Mouse (Mus musculus): ENCODE results near the gene Edem1. TPM values are rescaled to one million over a fixed set of nuclear protein-coding genes. Genes with fewer than 3 reads are reported as not detected.
A peak's percentile ranks its signal among the peaks of the same experiment; 100 is the strongest.
"Not testable (repeated sequence)": the region's sequence is repeated elsewhere in the genome, so short reads cannot be mapped to it uniquely, and the experiment has no call there.

The Edem1 gene
- polyA plus RNA-seq, 1 experiment from 2014 or later: 5.0 TPM

GRCm38 (mm10) chr6:108858583-108858982, 30.1 kb downstream of the Edem1 start:
- no peak overlapping the region for H3K4me2 ChIP-seq (ENCODE audit: low read length)
- ATAC-seq: no peak
- no peaks in the 10 kb centered on the region for H3K27me3 ChIP-seq (replicated peaks; ENCODE audit: control insufficient read depth, insufficient read depth, low read length)
- WGBS: 96% methylated on average over 9 of the region's 9 CpGs
- H3K36me3 ChIP-seq (ENCODE audit: control insufficient read depth, insufficient read depth, low read length): peaks cover 19% of the 10 kb centered on the region
- H3K27ac ChIP-seq (ENCODE audit: low read depth, low read length): no peak overlapping the region
- peaks cover 6% of the 10 kb centered on the region for H3K9me3 ChIP-seq (ENCODE audit: control insufficient read depth, low read length)
- no peak overlapping the region for H3K9ac ChIP-seq (ENCODE audit: low read depth, low read length)
- no peaks in the 10 kb centered on the region for H3K4me1 ChIP-seq (ENCODE audit: control insufficient read depth, insufficient read depth, low read depth, low read length)
- no peak overlapping the region for H3K4me3 ChIP-seq (ENCODE audit: low read length)

- WGBS: 89% methylated on average over 1 of the region's 1 CpGs
- Histone ChIP-seq H3K4me3 (ENCODE audit: low read length) (no peak overlapping the region), H3K27me3 (replicated peaks; ENCODE audit: control insufficient read depth, insufficient read depth, low read length) (no peaks in the 10 kb centered on the region), H3K4me2 (ENCODE audit: low read length) (no peak overlapping the region), H3K36me3 (ENCODE audit: control insufficient read depth, insufficient read depth, low read length) (peaks cover 4% of the 10 kb centered on the region; the same call in 1 of the 2 replicates), H3K4me1 (ENCODE audit: control insufficient read depth, insufficient read depth, low read depth, low read length) (no peaks in the 10 kb centered on the region), H3K9ac (ENCODE audit: low read depth, low read length) (no peak overlapping the region), H3K9me3 (ENCODE audit: control insufficient read depth, low read length) (peaks cover 6% of the 10 kb centered on the region), H3K27ac (ENCODE audit: low read depth, low read length) (no peak overlapping the region)
- ATAC-seq: no peak
Measured at GRCm38 (mm10) chr6:108861226-108861625, 32.8 kb downstream of the Edem1 start.

GRCm38 (mm10) chr6:108862548-108862947, 34.1 kb downstream of the Edem1 start:
- Histone ChIP-seq H3K4me3 (ENCODE audit: low read length) (no peak overlapping the region), H3K4me1 (ENCODE audit: control insufficient read depth, insufficient read depth, low read depth, low read length) (no peaks in the 10 kb centered on the region), H3K4me2 (ENCODE audit: low read length) (no peak overlapping the region), H3K36me3 (ENCODE audit: control insufficient read depth, insufficient read depth, low read length) (peaks cover 4% of the 10 kb centered on the region; the same call in 1 of the 2 replicates), H3K9ac (ENCODE audit: low read depth, low read length) (no peak overlapping the region), H3K27ac (ENCODE audit: low read depth, low read length) (no peak overlapping the region), H3K9me3 (ENCODE audit: control insufficient read depth, low read length) (peaks cover 6% of the 10 kb centered on the region), H3K27me3 (replicated peaks; ENCODE audit: control insufficient read depth, insufficient read depth, low read length) (no peaks in the 10 kb centered on the region)
- no peak for ATAC-seq
- WGBS: 75% methylated on average over 2 of the region's 2 CpGs

- Histone ChIP-seq H3K9me3 (ENCODE audit: control insufficient read depth, low read length) (peaks cover 6% of the 10 kb centered on the region), H3K27ac (ENCODE audit: low read depth, low read length) (no peak overlapping the region), H3K36me3 (ENCODE audit: control insufficient read depth, insufficient read depth, low read length) (0 out of 2 replicates have a peak, but pooled peaks cover 2% of the 10 kb centered on the region), H3K9ac (ENCODE audit: low read depth, low read length) (no peak overlapping the region), H3K4me2 (ENCODE audit: low read length) (no peak overlapping the region), H3K4me3 (ENCODE audit: low read length) (no peak overlapping the region), H3K27me3 (replicated peaks; ENCODE audit: control insufficient read depth, insufficient read depth, low read length) (no peaks in the 10 kb centered on the region), H3K4me1 (ENCODE audit: control insufficient read depth, insufficient read depth, low read depth, low read length) (no peaks in the 10 kb centered on the region)
- 79% methylated on average over 5 of the region's 5 CpGs for WGBS
- ATAC-seq: no peak
Measured at GRCm38 (mm10) chr6:108866317-108866716, 37.9 kb downstream of the Edem1 start.

GRCm38 (mm10) chr6:108869031-108869430, 40.6 kb downstream of the Edem1 start:
- not testable (repeated sequence) for H3K4me3 ChIP-seq (ENCODE audit: low read length); H3K4me2 ChIP-seq (ENCODE audit: low read length); H3K9ac ChIP-seq (ENCODE audit: low read depth, low read length); H3K36me3 ChIP-seq (ENCODE audit: control insufficient read depth, insufficient read depth, low read length); ATAC-seq; H3K4me1 ChIP-seq (ENCODE audit: control insufficient read depth, insufficient read depth, low read depth, low read length); H3K27ac ChIP-seq (ENCODE audit: low read depth, low read length); H3K9me3 ChIP-seq (ENCODE audit: control insufficient read depth, low read length); H3K27me3 ChIP-seq (replicated peaks; ENCODE audit: control insufficient read depth, insufficient read depth, low read length)
- WGBS: 53% methylated on average over 2 of the region's 2 CpGs

GRCm38 (mm10) chr6:108870421-108870820, 42.0 kb downstream of the Edem1 start:
- H3K27ac ChIP-seq (ENCODE audit: low read depth, low read length): no peak overlapping the region
- H3K36me3 ChIP-seq (ENCODE audit: control insufficient read depth, insufficient read depth, low read length): no peaks in the 10 kb centered on the region
- 82% methylated on average over 2 of the region's 2 CpGs for WGBS
- H3K4me1 ChIP-seq (ENCODE audit: control insufficient read depth, insufficient read depth, low read depth, low read length): no peaks in the 10 kb centered on the region
- no peak for ATAC-seq
- H3K4me2 ChIP-seq (ENCODE audit: low read length): no peak overlapping the region
- no peaks in the 10 kb centered on the region for H3K9me3 ChIP-seq (ENCODE audit: control insufficient read depth, low read length)
- no peak overlapping the region for H3K9ac ChIP-seq (ENCODE audit: low read depth, low read length)
- H3K27me3 ChIP-seq (replicated peaks; ENCODE audit: control insufficient read depth, insufficient read depth, low read length): no peaks in the 10 kb centered on the region
- no peak overlapping the region for H3K4me3 ChIP-seq (ENCODE audit: low read length)

GRCm38 (mm10) chr6:108871251-108871650, 42.8 kb downstream of the Edem1 start:
- WGBS: 88% methylated on average over 4 of the region's 4 CpGs
- Histone ChIP-seq H3K9me3 (ENCODE audit: control insufficient read depth, low read length) (no peaks in the 10 kb centered on the region), H3K27ac (ENCODE audit: low read depth, low read length) (no peak overlapping the region), H3K36me3 (ENCODE audit: control insufficient read depth, insufficient read depth, low read length) (no peaks in the 10 kb centered on the region), H3K4me2 (ENCODE audit: low read length) (no peak overlapping the region), H3K4me1 (ENCODE audit: control insufficient read depth, insufficient read depth, low read depth, low read length) (no peaks in the 10 kb centered on the region; the same call in 1 of the 2 replicates), H3K27me3 (replicated peaks; ENCODE audit: control insufficient read depth, insufficient read depth, low read length) (no peaks in the 10 kb centered on the region), H3K4me3 (ENCODE audit: low read length) (no peak overlapping the region), H3K9ac (ENCODE audit: low read depth, low read length) (no peak overlapping the region)
- ATAC-seq: no peak

GRCm38 (mm10) chr6:108875344-108875743, 46.9 kb downstream of the Edem1 start:
- H3K9me3 ChIP-seq (ENCODE audit: control insufficient read depth, low read length): peaks cover 4% of the 10 kb centered on the region
- no peak overlapping the region for H3K27ac ChIP-seq (ENCODE audit: low read depth, low read length)
- H3K4me1 ChIP-seq (ENCODE audit: control insufficient read depth, insufficient read depth, low read depth, low read length): no peaks in the 10 kb centered on the region; the same call in 1 of the 2 replicates
- no peaks in the 10 kb centered on the region for H3K36me3 ChIP-seq (ENCODE audit: control insufficient read depth, insufficient read depth, low read length)
- peak; percentile 38; the same call in 1 of the 2 replicates for ATAC-seq
- no peak overlapping the region for H3K9ac ChIP-seq (ENCODE audit: low read depth, low read length)
- H3K4me2 ChIP-seq (ENCODE audit: low read length): no peak overlapping the region
- 63% methylated on average over 1 of the region's 1 CpGs for WGBS
- H3K4me3 ChIP-seq (ENCODE audit: low read length): no peak overlapping the region
- no peaks in the 10 kb centered on the region for H3K27me3 ChIP-seq (replicated peaks; ENCODE audit: control insufficient read depth, insufficient read depth, low read length)

GRCm38 (mm10) chr6:108876052-108876451, 47.6 kb downstream of the Edem1 start:
- Histone ChIP-seq H3K4me3 (ENCODE audit: low read length) (no peak overlapping the region), H3K27me3 (replicated peaks; ENCODE audit: control insufficient read depth, insufficient read depth, low read length) (no peaks in the 10 kb centered on the region), H3K9me3 (ENCODE audit: control insufficient read depth, low read length) (peaks cover 4% of the 10 kb centered on the region), H3K27ac (ENCODE audit: low read depth, low read length) (peak overlapping the region; percentile 46; the same call in 1 of the 2 replicates), H3K4me2 (ENCODE audit: low read length) (peak overlapping the region; percentile 5), H3K36me3 (ENCODE audit: control insufficient read depth, insufficient read depth, low read length) (no peaks in the 10 kb centered on the region), H3K4me1 (ENCODE audit: control insufficient read depth, insufficient read depth, low read depth, low read length) (no peaks in the 10 kb centered on the region; the same call in 1 of the 2 replicates), H3K9ac (ENCODE audit: low read depth, low read length) (no peak overlapping the region)
- WGBS: 28% methylated on average over 5 of the region's 5 CpGs
- peak; percentile 49 for ATAC-seq

- H3K4me2 ChIP-seq (ENCODE audit: low read length): no peak overlapping the region
- H3K9ac ChIP-seq (ENCODE audit: low read depth, low read length): no peak overlapping the region
- WGBS: 16% methylated on average over 2 of the region's 2 CpGs
- no peak overlapping the region for H3K27ac ChIP-seq (ENCODE audit: low read depth, low read length)
- H3K4me3 ChIP-seq (ENCODE audit: low read length): no peak overlapping the region
- no peak for ATAC-seq
- no peaks in the 10 kb centered on the region for H3K27me3 ChIP-seq (replicated peaks; ENCODE audit: control insufficient read depth, insufficient read depth, low read length)
- H3K36me3 ChIP-seq (ENCODE audit: control insufficient read depth, insufficient read depth, low read length): no peaks in the 10 kb centered on the region
- H3K9me3 ChIP-seq (ENCODE audit: control insufficient read depth, low read length): peaks cover 7% of the 10 kb centered on the region
- H3K4me1 ChIP-seq (ENCODE audit: control insufficient read depth, insufficient read depth, low read depth, low read length): no peaks in the 10 kb centered on the region; the same call in 1 of the 2 replicates
Measured at GRCm38 (mm10) chr6:108876486-108876885, 48.0 kb downstream of the Edem1 start.

Measured in hindbrain, embryonic 16.5 days (tissue).